Mouse (Mus musculus) thymus, adult 2 months (tissue): ENCODE results near the gene Glo1.

Experiments used
- CTCF ChIP-seq: fragments of 200-500 bp; IDR thresholded peaks from 2 replicates; pipeline ENCODE4 v1.5.1; 2012; ENCODE audit warnings: mild to moderate bottlenecking, control low read depth, low read length, moderate library complexity, borderline replicate concordance; ENCODE audit not compliant: control insufficient read depth, poor library complexity, insufficient read depth; ENCODE audit errors: extremely low read depth
- POLR2A ChIP-seq: fragments of 200-500 bp; IDR thresholded peaks from 2 replicates; pipeline ENCODE4 v1.6.1; 2012; ENCODE audit warnings: mild to moderate bottlenecking, low read length, control low read depth, moderate library complexity; ENCODE audit not compliant: control insufficient read depth, poor library complexity, insufficient read depth; ENCODE audit errors: extremely low read depth

GRCm38 (mm10) chr17:30672556-30672955, 45.9 kb upstream of the Glo1 start:
- TF ChIP-seq POLR2A (no peak), CTCF (no peak)
